Mouse (Mus musculus) forebrain, embryonic 16.5 days (tissue): ENCODE data around the gene Znrf3. TPM values are rescaled to one million over a fixed set of nuclear protein-coding genes. Genes with fewer than 3 reads are reported as not detected.

Experiments used
- ATAC-seq: fragments of 200-750 bp; cut with Nextera tagmentation; 2 replicates; pipeline ENCODE4 v1.8.0; 2017; ENCODE audit warnings: mild to moderate bottlenecking, moderate library complexity
- H3K27ac ChIP-seq: fragments of 300-500 bp; sonication (generic); 2 replicates; pipeline ENCODE4 v1.5.1; 2014; ENCODE audit warnings: low read length, control low read depth
- H3K27me3 ChIP-seq: fragments of 300-500 bp; sonication (generic); replicated peaks from 2 replicates; pipeline ENCODE4 v1.6.1; 2014; ENCODE audit warnings: low read length; ENCODE audit not compliant: control insufficient read depth, insufficient read depth
- H3K36me3 ChIP-seq: fragments of 300-500 bp; sonication (generic); 2 replicates; pipeline ENCODE4 v1.6.1; 2014; ENCODE audit not compliant: control insufficient read depth, insufficient read depth
- H3K4me1 ChIP-seq: fragments of 300-500 bp; sonication (generic); replicated peaks from 2 replicates; pipeline ENCODE4 v1.6.1; 2014; ENCODE audit warnings: low read length; ENCODE audit not compliant: control insufficient read depth, insufficient read depth
- H3K4me2 ChIP-seq: fragments of 300-500 bp; sonication (generic); 2 replicates; pipeline ENCODE4 v1.6.1; 2014; ENCODE audit warnings: mild to moderate bottlenecking, low read length, control low read depth
- H3K4me3 ChIP-seq: fragments of 300-500 bp; sonication (generic); replicated peaks from 2 replicates; pipeline ENCODE4 v1.5.1; 2014; ENCODE audit warnings: mild to moderate bottlenecking, low read length, control low read depth
- H3K9ac ChIP-seq: fragments of 300-500 bp; sonication (generic); replicated peaks from 2 replicates; pipeline ENCODE4 v1.6.1; 2014; ENCODE audit warnings: low read depth, low read length, control low read depth
- H3K9me3 ChIP-seq: fragments of 300-500 bp; sonication (generic); 2 replicates; pipeline ENCODE4 v1.6.1; 2016; ENCODE audit warnings: low read length; ENCODE audit not compliant: control insufficient read depth
- WGBS: fragments of 180-500 bp; shearing (Covaris S2); extraction: QIAGEN DNeasy Blood & Tissue Kit; methylation state at CpG from one replicate; pipeline ENCODE4 v1.1.7; 2014; 5-methylcytosine and 5-hydroxymethylcytosine counted together
- polyA plus RNA-seq: library from polyadenylated mRNA; unstranded; fragments of >200 nt; fragmentation: Nextera tagmentation; extraction: Ambion mirVana; gene quantifications from 2 replicates; pipeline ENCODE4 v1.2.1, GENCODE M21; 2015

Znrf3 gene
- polyA plus RNA-seq, 1 experiment from 2014 or later: 6.9 TPM

DNA sequence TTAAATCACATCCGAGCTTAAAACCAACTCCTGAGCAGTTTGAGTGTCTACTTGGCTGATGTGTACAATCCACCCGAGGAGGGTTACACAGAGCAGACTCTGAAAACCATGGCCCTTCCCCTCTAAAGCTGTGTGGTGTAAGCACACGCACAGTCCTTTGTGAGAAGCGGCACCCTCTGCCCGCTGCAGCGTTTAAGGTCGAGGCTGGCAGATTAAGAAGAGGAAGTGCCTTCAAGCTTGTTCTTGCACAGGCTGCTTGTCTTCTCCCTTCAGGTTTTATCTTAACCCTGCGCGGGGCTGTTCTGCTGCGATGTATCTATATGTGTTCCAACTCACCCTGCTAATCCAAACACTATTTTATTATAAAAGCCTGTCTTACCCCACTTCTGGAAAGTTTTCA lies 75.5 kb downstream of the Znrf3 start:
- H3K27me3 ChIP-seq: no peaks in the 10 kb centered on the region
- H3K4me3 ChIP-seq: no peak overlapping the region
- no peaks in the 10 kb centered on the region for H3K9me3 ChIP-seq
- 72% methylated on average over 10 of the region's 10 CpGs for WGBS
- no peak overlapping the region for H3K4me2 ChIP-seq
- no peaks in the 10 kb centered on the region for H3K4me1 ChIP-seq
- H3K36me3 ChIP-seq: no peaks in the 10 kb centered on the region
- H3K9ac ChIP-seq: no peak overlapping the region
- no peak overlapping the region for H3K27ac ChIP-seq
- no peak for ATAC-seq

DNA sequence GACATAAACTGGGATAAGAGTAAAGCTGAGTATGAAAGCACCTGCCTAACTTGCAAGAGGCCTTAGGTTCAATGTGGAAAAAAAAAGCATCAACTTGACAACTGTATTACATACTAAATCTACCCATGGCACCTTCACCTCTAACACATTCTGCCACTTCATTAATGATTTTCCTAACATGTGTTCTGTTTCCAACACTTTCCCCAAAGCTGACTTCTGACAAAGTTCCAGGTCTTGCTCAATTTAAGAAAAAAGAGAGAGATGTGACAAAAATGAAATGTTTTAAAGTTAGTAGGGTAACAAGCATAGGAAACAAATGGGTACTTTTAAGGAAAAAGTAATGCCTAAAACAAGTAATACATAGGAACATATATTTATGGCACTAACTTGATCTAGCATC lies 76.2 kb downstream of the Znrf3 start:
- Histone ChIP-seq H3K9ac (no peak overlapping the region), H3K27ac (no peak overlapping the region), H3K4me3 (no peak overlapping the region), H3K36me3 (no peaks in the 10 kb centered on the region), H3K4me2 (no peak overlapping the region), H3K9me3 (no peaks in the 10 kb centered on the region), H3K27me3 (no peaks in the 10 kb centered on the region), H3K4me1 (no peaks in the 10 kb centered on the region)
- no peak for ATAC-seq

DNA sequence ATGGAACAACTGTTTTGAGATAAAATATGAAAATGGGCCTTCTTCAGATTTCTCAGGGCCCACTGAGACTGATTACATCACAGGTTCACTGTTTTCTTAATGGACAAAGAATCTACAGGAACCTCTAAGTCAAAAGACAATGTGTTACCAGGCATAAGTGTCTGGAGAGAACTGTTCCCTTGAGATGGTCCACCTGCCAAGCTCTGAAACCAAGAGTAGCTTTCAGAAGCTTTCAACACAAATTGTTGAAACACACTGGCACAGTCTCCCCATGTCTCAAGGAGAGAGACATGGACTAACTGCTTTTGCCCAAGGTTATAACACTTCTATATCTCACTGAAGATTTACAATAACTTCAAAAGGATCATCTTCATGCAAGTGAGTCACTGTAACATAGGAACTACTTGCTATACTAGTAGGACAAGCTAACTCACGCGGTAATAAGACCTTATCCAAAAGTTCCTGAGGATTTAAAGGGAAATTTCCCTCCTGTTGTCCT lies 89.3 kb downstream of the Znrf3 start:
- 99% methylated on average over 2 of the region's 2 CpGs for WGBS
- Histone ChIP-seq H3K27ac (no peak overlapping the region), H3K4me1 (no peaks in the 10 kb centered on the region), H3K9ac (no peak overlapping the region), H3K9me3 (no peaks in the 10 kb centered on the region), H3K4me2 (no peak overlapping the region), H3K36me3 (no peaks in the 10 kb centered on the region), H3K4me3 (no peak overlapping the region), H3K27me3 (no peaks in the 10 kb centered on the region)
- ATAC-seq: no peak

DNA sequence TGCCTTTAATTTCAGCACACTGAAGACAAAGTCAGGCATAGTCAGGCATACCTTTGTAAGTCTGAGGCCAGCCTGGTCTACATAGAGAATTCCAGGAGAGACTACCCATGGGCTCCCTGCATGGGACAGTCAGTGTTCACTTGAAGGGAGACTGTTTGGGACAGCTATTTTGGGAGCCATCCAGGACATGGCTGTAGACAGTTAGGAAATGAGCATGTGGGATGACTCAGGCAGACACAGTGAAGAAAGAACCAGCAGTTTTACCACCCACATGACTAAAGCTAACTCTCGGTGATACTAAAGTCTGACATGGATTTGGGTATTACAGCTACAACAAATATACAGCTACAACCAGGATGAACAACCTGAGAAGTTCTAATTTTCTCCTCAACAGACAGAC lies 89.9 kb downstream of the Znrf3 start:
- Histone ChIP-seq H3K9ac (no peak overlapping the region), H3K4me2 (no peak overlapping the region), H3K9me3 (no peaks in the 10 kb centered on the region), H3K27me3 (no peaks in the 10 kb centered on the region), H3K4me3 (no peak overlapping the region), H3K36me3 (no peaks in the 10 kb centered on the region), H3K4me1 (no peaks in the 10 kb centered on the region), H3K27ac (no peak overlapping the region)
- no peak for ATAC-seq
- 95% methylated on average over 1 of the region's 1 CpGs for WGBS

DNA sequence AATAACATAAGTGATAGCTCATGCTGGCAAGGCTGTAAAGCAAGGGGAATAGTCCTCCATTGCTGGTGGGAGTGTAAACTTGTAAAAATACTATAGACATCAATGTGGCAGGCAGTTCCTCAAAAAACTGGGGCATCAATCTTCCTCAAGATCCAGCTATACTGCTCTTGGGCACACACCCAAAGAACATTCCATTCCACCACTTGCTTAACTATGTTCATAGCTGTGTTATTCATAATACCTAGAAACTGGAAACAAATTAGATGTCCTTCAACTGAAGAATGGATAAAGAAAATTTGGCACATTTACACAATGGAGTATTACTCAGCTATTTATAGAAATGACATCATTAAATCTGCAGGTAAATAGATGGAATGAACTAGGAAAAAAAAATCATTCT lies 91.6 kb downstream of the Znrf3 start:
- no peak for ATAC-seq
- no peak overlapping the region for H3K4me3 ChIP-seq
- no peaks in the 10 kb centered on the region for H3K4me1 ChIP-seq
- H3K9me3 ChIP-seq: no peaks in the 10 kb centered on the region
- H3K36me3 ChIP-seq: no peaks in the 10 kb centered on the region
- H3K27ac ChIP-seq: no peak overlapping the region
- no peak overlapping the region for H3K4me2 ChIP-seq
- no peak overlapping the region for H3K9ac ChIP-seq
- no peaks in the 10 kb centered on the region for H3K27me3 ChIP-seq

DNA sequence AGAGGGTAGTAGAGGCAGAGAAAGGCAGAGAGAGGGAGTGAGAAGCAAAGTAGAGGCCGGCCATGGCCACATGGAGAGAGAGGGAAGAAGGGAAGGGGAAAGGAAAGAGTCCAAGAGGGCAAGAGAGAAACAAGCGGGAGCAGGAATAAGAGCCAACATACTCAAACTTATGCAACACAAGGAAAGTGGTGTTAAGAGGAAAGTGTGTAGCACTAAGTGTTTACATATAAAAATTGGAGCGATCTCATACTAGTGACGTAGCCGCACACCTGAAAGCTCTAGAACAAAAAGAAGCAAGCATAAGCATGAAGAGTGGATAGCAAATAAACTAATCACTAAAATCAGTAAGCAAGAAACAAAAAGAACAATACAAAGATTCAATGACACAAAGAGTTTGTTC lies 95.2 kb downstream of the Znrf3 start:
- Histone ChIP-seq H3K4me2 (no peak overlapping the region), H3K36me3 (no peaks in the 10 kb centered on the region), H3K9ac (no peak overlapping the region), H3K4me1 (peaks cover 2% of the 10 kb centered on the region; the same call in 1 of the 2 replicates), H3K27ac (no peak overlapping the region), H3K4me3 (no peak overlapping the region), H3K9me3 (no peaks in the 10 kb centered on the region), H3K27me3 (no peaks in the 10 kb centered on the region)
- no peak for ATAC-seq
- WGBS: 96% methylated on average over 5 of the region's 5 CpGs

DNA sequence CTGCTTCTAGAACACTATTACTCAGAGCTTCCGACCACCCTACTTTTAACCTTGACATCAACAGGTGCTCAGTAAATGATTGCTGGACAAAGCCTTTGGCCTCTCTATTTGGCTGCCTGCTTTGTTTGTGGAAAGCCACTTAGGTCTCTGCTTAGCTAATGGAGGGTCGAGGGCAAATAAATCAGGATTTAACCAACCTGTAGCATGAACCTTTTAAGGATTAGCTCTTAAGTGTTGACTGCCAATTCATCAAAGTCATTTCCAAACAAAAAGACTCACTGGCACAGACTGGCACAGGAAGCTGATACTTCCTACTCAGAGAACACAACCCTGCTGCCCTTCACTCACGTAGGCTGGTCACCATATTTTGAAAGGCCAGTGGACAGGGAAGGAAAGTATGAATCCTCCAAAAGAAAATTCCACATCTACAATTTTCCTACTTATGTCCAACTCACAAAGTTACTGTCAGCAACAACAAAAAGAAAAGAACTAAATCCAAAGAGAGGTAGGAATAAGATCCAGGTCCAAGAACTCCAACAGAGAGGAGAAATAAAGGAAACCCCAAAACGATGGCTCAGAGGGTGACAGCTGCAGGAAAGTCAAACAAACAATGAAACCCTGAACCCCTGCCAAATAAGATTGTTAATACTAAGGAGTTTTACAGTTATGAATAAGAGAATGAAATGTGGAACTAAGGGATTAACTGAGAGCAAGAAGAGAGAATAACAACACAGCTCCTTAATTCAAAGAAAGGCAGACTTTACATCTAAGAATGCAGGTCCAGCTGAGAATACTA lies 97.6 kb downstream of the Znrf3 start:
- no peaks in the 10 kb centered on the region for H3K36me3 ChIP-seq
- no peak overlapping the region for H3K4me3 ChIP-seq
- ATAC-seq: no peak
- no peak overlapping the region for H3K9ac ChIP-seq
- 46% methylated on average over 4 of the region's 4 CpGs for WGBS
- H3K27ac ChIP-seq: no peak overlapping the region
- no peak overlapping the region for H3K4me2 ChIP-seq
- H3K9me3 ChIP-seq: no peaks in the 10 kb centered on the region
- H3K27me3 ChIP-seq: no peaks in the 10 kb centered on the region
- H3K4me1 ChIP-seq: peaks cover 2% of the 10 kb centered on the region; the same call in 1 of the 2 replicates

DNA sequence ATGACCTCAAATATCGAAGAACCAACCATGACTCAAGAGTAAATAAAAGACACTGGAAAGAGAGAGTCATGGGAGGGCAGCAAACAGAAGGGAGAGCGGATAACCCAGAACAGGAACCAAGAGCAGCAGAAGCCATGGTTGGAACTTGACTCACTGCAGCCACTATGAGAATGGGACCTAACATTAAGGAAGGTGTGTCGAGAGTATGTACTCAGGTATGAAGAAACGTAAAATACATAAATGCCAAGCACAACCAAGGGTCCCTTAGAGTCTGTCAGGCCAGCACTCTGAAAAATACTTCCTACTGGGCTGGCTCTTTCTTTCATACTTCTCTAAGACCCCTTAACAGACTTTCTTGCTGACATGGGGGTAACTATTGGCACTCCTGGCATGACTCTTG lies 100.9 kb downstream of the Znrf3 start:
- Histone ChIP-seq H3K36me3 (no peaks in the 10 kb centered on the region), H3K9ac (no peak overlapping the region), H3K27me3 (no peaks in the 10 kb centered on the region), H3K4me1 (peaks cover 2% of the 10 kb centered on the region; the same call in 1 of the 2 replicates), H3K27ac (no peak overlapping the region), H3K4me3 (no peak overlapping the region), H3K4me2 (no peak overlapping the region), H3K9me3 (no peaks in the 10 kb centered on the region)
- WGBS: 94% methylated on average over 4 of the region's 4 CpGs
- no peak for ATAC-seq

DNA sequence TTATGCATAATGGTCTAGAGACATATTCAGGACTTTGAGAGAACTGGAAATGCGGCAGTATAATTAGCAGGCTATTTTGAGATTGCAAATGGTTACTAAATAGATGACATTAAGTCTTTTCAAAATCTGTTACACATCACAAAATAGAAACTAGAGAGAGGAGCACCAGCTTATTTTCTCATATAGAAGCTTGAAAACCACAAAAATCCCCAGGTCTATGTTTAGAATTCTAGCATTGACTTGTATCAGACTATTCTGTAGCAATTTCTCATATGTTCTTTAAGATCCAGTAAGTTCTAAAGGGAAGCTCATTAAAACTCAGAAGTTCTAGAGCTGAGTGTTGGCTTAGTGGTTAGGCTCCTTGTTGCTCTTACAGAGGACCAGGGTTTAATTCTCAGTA lies 104.9 kb downstream of the Znrf3 start:
- no peak for ATAC-seq
- Histone ChIP-seq H3K27ac (no peak overlapping the region), H3K4me1 (no peaks in the 10 kb centered on the region), H3K36me3 (no peaks in the 10 kb centered on the region), H3K27me3 (no peaks in the 10 kb centered on the region), H3K4me2 (no peak overlapping the region), H3K9me3 (no peaks in the 10 kb centered on the region), H3K4me3 (no peak overlapping the region), H3K9ac (no peak overlapping the region)
- WGBS: 78% methylated on average over 1 of the region's 1 CpGs

DNA sequence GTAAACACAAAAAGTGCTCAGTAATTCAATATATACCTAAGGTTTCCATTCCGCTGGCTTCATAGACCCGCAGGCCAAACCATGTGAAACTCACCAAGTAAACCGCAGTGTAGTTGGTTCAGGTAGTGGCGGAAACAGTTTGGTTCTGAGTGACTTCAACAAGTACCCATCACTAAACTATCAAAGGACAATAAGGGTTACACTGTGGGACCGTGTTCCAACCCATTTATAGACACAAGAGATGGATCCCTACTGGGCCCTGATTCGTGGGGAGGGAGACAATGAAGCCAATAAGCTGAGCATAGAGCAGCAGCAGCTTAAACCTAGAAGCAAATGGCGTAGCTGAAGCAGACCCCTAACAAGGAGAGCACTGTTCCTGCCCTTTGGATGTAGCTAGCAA lies 107.8 kb downstream of the Znrf3 start:
- H3K4me1 ChIP-seq: no peaks in the 10 kb centered on the region
- no peaks in the 10 kb centered on the region for H3K9me3 ChIP-seq
- H3K36me3 ChIP-seq: no peaks in the 10 kb centered on the region
- no peak overlapping the region for H3K4me3 ChIP-seq
- 82% methylated on average over 7 of the region's 7 CpGs for WGBS
- no peak overlapping the region for H3K4me2 ChIP-seq
- no peak for ATAC-seq
- no peak overlapping the region for H3K27ac ChIP-seq
- H3K27me3 ChIP-seq: no peaks in the 10 kb centered on the region
- no peak overlapping the region for H3K9ac ChIP-seq
